Mouse (Mus musculus) naive thymus-derived CD4-positive, alpha-beta T cell, adult 2 months (primary cell): ENCODE data around the gene Wnt6.
"Not testable (repeated sequence)": the region's sequence is repeated elsewhere in the genome, so short reads cannot be mapped to it uniquely, and the experiment has no call there.

ENCODE experiments used
- DNase-seq: peaks from one replicate; pipeline ENCODE4 v3.0.0-alpha.2; 2011; ENCODE audit warnings: low read depth

The Wnt6 gene

DNA sequence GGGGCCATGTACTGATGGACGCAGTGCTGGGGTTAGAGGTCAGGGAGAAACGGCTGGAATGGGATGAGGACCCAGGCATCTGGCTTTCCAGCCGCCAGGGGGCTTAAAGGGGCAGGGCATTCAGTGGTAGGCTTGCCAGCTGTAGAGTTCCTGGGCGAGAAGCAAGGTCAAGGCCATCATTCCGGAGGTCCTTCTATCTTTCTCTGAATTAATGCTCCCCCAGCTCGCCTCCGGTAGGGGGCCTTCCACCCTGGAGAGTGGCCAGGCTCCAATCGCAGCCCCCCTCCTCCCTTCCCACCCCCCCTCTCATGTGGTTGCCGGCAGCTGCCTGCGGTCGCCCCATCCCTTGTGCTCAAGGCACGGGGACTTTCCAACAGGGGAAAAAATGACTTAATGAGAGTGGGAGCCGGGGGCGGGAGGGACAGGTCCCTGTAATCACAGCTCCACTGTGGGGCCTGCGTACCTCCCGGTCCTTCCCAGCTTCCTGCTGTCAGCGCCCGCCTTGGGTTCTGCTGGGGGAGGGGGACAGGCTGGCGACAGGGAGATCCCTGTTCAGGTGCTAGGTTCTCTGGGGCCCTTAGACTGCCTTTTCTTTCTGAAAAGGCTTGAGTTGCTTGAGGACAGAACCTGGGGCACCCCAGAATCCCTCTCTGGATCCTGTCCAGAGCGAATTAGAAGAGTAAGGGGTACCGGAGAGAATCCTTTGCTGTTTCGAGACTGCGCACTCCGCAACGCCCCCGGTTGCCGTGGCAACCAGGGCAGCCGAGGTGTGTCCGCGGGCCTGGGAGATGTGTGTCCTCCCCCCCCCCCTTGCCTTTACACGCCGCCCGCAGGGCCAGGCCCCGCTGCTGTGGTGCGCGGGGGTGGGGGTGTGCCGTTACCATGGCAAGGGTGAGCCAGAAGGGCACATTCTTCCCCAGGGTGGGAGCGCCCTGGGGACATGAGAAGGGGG, 34.9 kb downstream of the Wnt6 start:
- DNase-seq = peak; percentile 87

GRCm38 (mm10) chr1:74807551-74808071, 35.9 kb downstream of the Wnt6 start:
- no peak for DNase-seq

DNA sequence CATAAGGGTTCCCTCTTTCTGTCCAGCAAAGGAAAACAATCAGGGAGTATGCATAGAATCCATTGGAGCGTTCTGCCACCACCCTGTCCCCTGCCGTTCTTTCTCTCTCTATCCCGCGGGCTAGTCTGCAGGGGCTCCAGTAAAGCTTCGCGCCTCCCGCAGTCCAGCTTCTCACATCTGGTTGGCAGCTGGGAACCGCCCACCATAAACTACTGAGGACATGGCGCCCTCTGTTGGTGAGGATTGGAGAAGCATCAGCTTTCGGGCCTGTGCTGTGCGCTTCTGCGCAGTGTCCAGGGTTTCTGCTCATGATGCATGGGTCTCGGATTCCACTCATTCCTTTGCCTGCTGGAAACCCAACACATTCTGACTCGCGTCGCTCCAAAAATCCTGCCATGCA, 36.4 kb downstream of the Wnt6 start:
- peak; percentile 94 for DNase-seq

GRCm38 (mm10) chr1:74809007-74809406, 37.3 kb downstream of the Wnt6 start:
- DNase-seq = peak; percentile 21

DNA sequence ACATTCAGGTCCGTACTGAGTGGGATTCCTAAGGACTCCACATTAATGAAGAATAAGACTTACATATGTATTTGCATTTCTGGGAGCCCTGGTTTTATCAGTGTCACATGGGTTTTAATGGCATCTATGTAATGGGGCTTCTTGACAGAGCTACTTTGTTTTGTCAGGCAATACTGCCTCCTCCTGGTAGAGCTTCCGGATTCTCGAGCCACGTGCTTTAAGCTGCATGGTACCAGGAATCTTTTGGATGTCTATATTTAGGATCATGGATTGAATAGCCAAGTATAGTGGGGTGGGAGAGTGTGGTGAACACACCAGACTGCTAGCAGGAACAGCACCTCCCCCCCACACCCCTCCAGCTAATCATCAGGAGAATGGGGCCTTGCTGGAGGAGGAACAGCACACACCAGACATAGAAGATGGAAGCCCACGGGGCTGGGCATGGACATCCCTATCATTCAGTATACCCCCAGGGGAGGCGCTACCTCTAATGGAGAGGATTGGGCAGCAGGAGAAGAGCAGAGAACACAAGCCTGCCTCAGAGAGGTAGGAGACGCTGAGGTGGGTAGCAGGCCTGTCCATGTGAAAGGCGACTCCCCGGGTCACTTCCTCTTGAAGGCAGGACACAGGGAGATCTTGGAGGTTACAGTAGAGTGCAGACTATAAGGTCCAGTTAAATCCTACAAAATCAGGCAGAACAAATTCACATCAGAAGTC, 43.4 kb downstream of the Wnt6 start:
- peak; percentile 19 for DNase-seq

GRCm38 (mm10) chr1:74815965-74816364, 44.3 kb downstream of the Wnt6 start:
- not testable (repeated sequence) for DNase-seq

DNA sequence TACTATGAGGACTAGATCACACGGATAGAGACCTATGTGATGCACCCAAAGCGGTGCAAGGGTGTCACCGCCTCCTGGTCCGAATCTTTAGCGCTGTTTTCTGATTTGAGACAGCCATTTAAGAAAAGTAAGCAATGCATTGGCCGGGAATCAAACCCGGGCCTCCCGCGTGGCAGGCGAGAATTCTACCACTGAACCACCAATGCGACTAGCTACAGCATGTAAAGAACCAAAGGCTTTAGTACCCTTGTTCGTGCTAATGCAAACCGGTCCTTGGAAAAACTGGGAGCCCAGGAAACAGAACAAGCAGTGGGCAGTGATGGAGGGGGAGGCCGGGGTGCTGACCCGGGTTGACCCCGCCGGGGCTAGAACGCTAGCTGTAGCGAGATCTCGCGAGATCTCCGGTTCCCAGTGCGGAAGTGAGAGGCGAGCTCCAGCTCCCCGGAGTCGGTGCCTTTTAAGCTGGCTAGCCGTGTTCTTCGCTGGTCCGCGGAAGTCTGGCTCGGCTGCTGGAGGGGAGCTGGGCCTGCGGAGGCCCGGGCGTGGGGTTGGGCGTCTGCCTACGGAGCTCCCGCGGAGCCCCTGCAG, 45.0 kb downstream of the Wnt6 start:
- DNase-seq = peak; percentile 94

- no peak for DNase-seq
These were observed 45.5 kb downstream of the Wnt6 start for GRCm38 (mm10) chr1:74817219-74817618.

DNA sequence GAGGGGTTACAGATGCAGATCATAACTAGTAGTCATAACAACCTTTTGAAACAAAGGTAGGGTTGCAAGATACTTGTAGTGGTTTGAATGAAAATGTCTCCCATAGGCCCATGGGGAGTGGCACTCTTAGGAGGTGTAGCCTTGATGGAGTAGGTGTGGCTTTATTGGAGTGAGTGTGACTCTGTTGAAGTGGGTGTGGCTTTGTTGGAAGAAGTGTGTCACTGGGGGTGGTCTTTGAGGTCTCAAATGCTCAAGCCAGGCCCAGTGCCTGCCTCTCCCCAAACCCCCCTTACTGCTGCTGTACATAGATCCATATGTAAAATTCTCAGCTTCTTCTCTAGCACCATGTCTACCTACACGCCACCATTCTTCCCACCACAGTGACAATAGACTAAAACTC, 46.8 kb downstream of the Wnt6 start:
- no peak for DNase-seq

DNA sequence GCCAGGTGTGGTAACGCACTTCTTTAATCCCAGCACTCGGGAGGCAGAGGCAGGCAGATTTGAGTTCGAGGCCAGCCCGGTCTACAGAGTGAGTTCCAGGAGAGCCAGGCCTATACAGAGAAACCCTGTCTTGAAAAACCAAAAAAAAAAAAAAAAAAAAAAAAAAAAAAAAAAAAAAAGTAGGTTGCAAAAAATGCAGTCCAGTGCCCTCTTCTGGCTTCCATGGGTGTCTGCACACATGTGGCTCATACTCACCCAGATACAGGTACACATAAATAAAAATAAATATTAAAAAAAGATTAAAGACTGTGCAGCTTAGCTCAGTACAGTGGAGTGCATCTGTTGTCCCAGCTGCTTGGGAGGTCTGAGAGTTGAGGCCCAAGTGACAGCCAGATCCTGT, 51.9 kb downstream of the Wnt6 start:
- DNase-seq = not testable (repeated sequence)

DNA sequence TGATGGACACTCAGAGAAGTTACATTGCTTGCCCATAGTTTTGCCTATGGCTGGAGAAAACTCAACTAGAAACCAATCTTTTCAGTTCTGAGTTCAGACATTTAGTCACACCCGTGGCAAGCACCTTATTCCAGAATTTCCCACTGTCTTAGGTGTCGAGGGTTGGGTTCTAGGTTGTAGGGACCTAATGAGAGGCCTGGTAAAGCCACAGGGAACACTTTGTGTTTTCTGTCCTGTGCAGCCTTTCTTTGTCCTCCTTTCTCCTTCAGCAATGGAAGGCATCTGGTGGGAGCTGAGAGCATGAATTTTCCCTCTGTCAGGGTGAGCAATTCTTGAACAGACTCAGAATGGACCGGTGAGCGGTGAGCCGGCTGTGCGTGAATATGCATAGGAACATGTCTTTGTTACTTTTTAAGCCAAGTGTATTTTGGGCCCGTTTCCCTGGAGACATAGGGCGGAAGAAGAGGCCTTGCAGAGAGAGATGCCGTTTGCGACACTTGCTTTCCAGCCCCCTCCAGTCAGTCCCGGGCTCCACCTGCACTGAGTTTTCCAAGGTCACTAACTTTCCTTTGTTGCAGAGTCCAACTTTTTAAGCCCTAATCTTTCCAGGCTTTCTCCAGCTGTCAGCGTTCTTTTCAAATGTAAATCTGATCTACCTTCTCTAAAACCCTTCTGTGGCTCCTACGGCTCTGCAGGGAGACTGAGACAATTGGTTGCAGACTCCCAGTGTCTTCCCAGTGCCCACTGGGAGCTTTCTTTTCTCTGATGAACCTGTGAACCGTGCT, 53.0 kb downstream of the Wnt6 start:
- DNase-seq = no peak

DNA sequence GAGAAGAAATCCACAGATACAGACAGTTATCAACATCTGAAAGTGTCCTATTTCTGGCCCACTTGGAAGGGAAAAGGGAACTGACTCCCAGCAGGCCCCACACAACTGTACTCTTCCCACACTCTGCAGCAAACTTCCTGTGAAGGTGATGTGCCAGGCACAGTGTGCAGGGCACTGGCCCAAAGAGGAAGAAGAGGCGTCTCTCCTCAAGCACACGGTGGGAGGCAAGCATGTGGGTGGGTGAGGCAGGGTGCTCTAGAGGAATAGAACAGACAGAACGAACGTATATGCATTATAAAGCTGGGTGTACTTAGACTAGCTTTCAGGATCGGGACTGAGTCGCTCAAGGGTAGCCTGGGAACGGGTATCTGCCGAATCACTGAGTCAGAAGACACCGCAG, 58.4 kb downstream of the Wnt6 start:
- no peak for DNase-seq

DNA sequence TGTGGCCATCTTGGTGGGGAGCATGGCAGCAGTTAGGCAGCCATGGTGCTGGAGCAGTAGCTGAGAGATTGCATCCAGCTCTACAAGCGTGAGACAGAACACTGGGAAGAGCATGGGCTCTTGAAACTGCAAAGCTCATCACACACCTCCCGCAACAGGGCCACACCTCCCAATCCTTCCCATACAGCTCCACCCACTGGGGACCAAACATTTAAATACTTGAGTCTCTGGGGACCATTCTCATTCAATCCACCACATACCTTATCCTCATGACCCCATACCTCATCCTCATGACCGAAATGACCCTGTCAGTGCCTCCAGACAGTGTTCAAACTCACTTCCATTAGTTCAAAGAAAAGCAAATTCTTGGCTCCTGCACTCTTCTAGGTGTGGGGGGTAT, 61.6 kb downstream of the Wnt6 start:
- DNase-seq = no peak
